Mouse (Mus musculus) cerebellum, adult 2 months (tissue): ENCODE results near the gene Arhgap24.

Experiments used
- CTCF ChIP-seq: fragments of 200-500 bp; IDR thresholded peaks from 2 replicates; pipeline ENCODE4 v1.5.1; 2011; ENCODE audit warnings: low read depth, mild to moderate bottlenecking, control low read depth, low read length, moderate library complexity, borderline replicate concordance; ENCODE audit not compliant: insufficient read depth
- POLR2A ChIP-seq: fragments of 200-500 bp; IDR thresholded peaks from 2 replicates; pipeline ENCODE4 v1.6.1; 2011; ENCODE audit warnings: low read length, control low read depth, borderline replicate concordance; ENCODE audit not compliant: insufficient read depth

DNA sequence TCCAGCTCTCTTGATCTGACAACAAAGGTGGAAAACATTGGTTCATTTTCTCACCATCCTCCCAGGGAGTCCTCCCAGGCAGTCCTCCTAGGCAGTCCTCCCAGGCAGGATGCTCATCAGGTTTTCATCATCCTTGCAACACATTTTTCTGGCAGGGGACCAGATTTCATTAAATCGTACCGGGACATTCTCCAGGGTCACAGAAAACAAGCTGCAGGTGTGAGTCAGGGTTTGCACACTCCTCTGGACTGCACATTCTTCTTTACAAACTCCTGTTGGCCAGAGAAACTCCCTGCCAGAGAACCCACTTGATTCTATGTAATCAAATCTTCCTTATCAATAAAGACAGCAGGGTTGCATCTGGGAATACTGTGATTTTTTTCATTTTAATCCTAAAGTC, 25.9 kb upstream of the Arhgap24 start:
- TF ChIP-seq CTCF (no peak), POLR2A (no peak)
